Mouse (Mus musculus) forebrain, embryonic 15.5 days (tissue): Measurements from ENCODE around the gene Bcar1. TPM values are rescaled to one million over a fixed set of nuclear protein-coding genes. Genes with fewer than 3 reads are reported as not detected.

Experiments
- ATAC-seq: fragments of 200-750 bp; cut with Nextera tagmentation; replicated peaks from 2 replicates; pipeline ENCODE4 v1.8.0; 2017; ENCODE audit warnings: mild to moderate bottlenecking, moderate TSS enrichment, moderate library complexity
- H3K27ac ChIP-seq: fragments of 300-500 bp; sonication (generic); replicated peaks from 2 replicates; pipeline ENCODE4 v1.5.1; 2015; ENCODE audit warnings: mild to moderate bottlenecking, inconsistent platforms
- H3K27me3 ChIP-seq: fragments of 300-500 bp; sonication (generic); 2 replicates; pipeline ENCODE4 v1.6.1; 2015; ENCODE audit warnings: inconsistent platforms
- H3K36me3 ChIP-seq: fragments of 300-500 bp; sonication (generic); 2 replicates; pipeline ENCODE4 v1.6.1; 2015; ENCODE audit warnings: mild to moderate bottlenecking, inconsistent platforms
- H3K4me1 ChIP-seq: fragments of 300-500 bp; sonication (generic); 2 replicates; pipeline ENCODE4 v1.6.1; 2015; ENCODE audit warnings: inconsistent platforms
- H3K4me2 ChIP-seq: fragments of 300-500 bp; sonication (generic); replicated peaks from 2 replicates; pipeline ENCODE4 v1.6.1; 2015; ENCODE audit warnings: mild to moderate bottlenecking, inconsistent platforms
- H3K4me3 ChIP-seq: fragments of 300-500 bp; sonication (generic); 2 replicates; pipeline ENCODE4 v1.5.1; 2015; ENCODE audit warnings: mild to moderate bottlenecking, inconsistent platforms
- H3K9ac ChIP-seq: fragments of 300-500 bp; sonication (generic); replicated peaks from 2 replicates; pipeline ENCODE4 v1.6.1; 2015; ENCODE audit warnings: mild to moderate bottlenecking, inconsistent platforms
- H3K9me3 ChIP-seq: fragments of 300-500 bp; sonication (generic); 2 replicates; pipeline ENCODE4 v1.6.1; 2016; ENCODE audit warnings: inconsistent platforms
- WGBS: fragments of 180-500 bp; shearing (Covaris S2); methylation state at CpG from one replicate; pipeline ENCODE4 v1.1.7; 2015; ENCODE audit warnings: mixed read lengths; 5-methylcytosine and 5-hydroxymethylcytosine counted together
- polyA plus RNA-seq: library from polyadenylated mRNA; unstranded; fragments of >200 nt; fragmentation: Nextera tagmentation; extraction: Ambion mirVana; gene quantifications from 2 replicates; pipeline ENCODE4 v1.2.1, GENCODE M21; 2015

The Bcar1 gene
- polyA plus RNA-seq, 1 experiment from 2014 or later: 51.8 TPM

GRCm38 (mm10) chr8:111745086-111745485 is 1.5 kb upstream of the Bcar1 start:
- H3K9me3 ChIP-seq: no peaks in the 10 kb centered on the region
- no peak for ATAC-seq
- 0 out of 2 replicates have a peak overlapping the region, but pooled peaks have one; percentile 4 for H3K9ac ChIP-seq
- peak overlapping the region; percentile 72 for H3K27ac ChIP-seq
- WGBS: 63% methylated on average over 5 of the region's 5 CpGs
- H3K27me3 ChIP-seq: no peaks in the 10 kb centered on the region
- H3K4me1 ChIP-seq: peaks cover 52% of the 10 kb centered on the region
- H3K36me3 ChIP-seq: no peaks in the 10 kb centered on the region
- H3K4me3 ChIP-seq: no peak overlapping the region
- H3K4me2 ChIP-seq: no peak overlapping the region

- Histone ChIP-seq H3K9ac (peak overlapping the region; percentile 96), H3K36me3 (no peaks in the 10 kb centered on the region), H3K4me2 (peak overlapping the region; percentile 74), H3K4me1 (peaks cover 68% of the 10 kb centered on the region), H3K27ac (peak overlapping the region; percentile 85), H3K9me3 (no peaks in the 10 kb centered on the region), H3K4me3 (peak overlapping the region; percentile 87), H3K27me3 (no peaks in the 10 kb centered on the region)
- peak; percentile 9; the same call in 1 of the 2 replicates for ATAC-seq
- WGBS: under 1% methylated on average over 43 of the region's 44 CpGs
Observed at GRCm38 (mm10) chr8:111743101-111743791, 363 bp downstream of the Bcar1 start.

GRCm38 (mm10) chr8:111742261-111743037 is 1.2 kb downstream of the Bcar1 start:
- peaks cover 72% of the 10 kb centered on the region for H3K4me1 ChIP-seq
- 7% methylated on average over 11 of the region's 11 CpGs for WGBS
- H3K27me3 ChIP-seq: no peaks in the 10 kb centered on the region
- peak; percentile 33 for ATAC-seq
- peak overlapping the region; percentile 87 for H3K4me3 ChIP-seq
- peak overlapping the region; percentile 74 for H3K4me2 ChIP-seq
- H3K36me3 ChIP-seq: no peaks in the 10 kb centered on the region
- H3K9ac ChIP-seq: peak overlapping the region; percentile 96
- peak overlapping the region; percentile 85 for H3K27ac ChIP-seq
- H3K9me3 ChIP-seq: no peaks in the 10 kb centered on the region

- peak overlapping the region; percentile 96 for H3K9ac ChIP-seq
- peak overlapping the region; percentile 87 for H3K4me3 ChIP-seq
- peak overlapping the region; percentile 85 for H3K27ac ChIP-seq
- peak overlapping the region; percentile 74 for H3K4me2 ChIP-seq
- H3K4me1 ChIP-seq: peaks cover 81% of the 10 kb centered on the region
- H3K9me3 ChIP-seq: no peaks in the 10 kb centered on the region
- no peaks in the 10 kb centered on the region for H3K27me3 ChIP-seq
- no peaks in the 10 kb centered on the region for H3K36me3 ChIP-seq
- 66% methylated on average over 6 of the region's 6 CpGs for WGBS
- no peak for ATAC-seq
Observed at GRCm38 (mm10) chr8:111741556-111741955, 2.1 kb downstream of the Bcar1 start.

- Histone ChIP-seq H3K4me1 (peaks cover 83% of the 10 kb centered on the region), H3K4me3 (0 out of 2 replicates have a peak overlapping the region, but pooled peaks have one; percentile 87)
- 84% methylated on average over 8 of the region's 8 CpGs for WGBS
Observed at GRCm38 (mm10) chr8:111740994-111741393, 2.6 kb downstream of the Bcar1 start.

GRCm38 (mm10) chr8:111740301-111740711 is 3.3 kb downstream of the Bcar1 start:
- H3K4me2 ChIP-seq: 0 out of 2 replicates have a peak overlapping the region, but pooled peaks have one; percentile 5
- H3K9me3 ChIP-seq: no peaks in the 10 kb centered on the region
- 0 out of 2 replicates have a peak overlapping the region, but pooled peaks have one; percentile 20 for H3K9ac ChIP-seq
- H3K4me3 ChIP-seq: no peak overlapping the region
- WGBS: 76% methylated on average over 7 of the region's 7 CpGs
- H3K27me3 ChIP-seq: no peaks in the 10 kb centered on the region
- no peaks in the 10 kb centered on the region for H3K36me3 ChIP-seq
- H3K27ac ChIP-seq: no peak overlapping the region
- no peak for ATAC-seq
- H3K4me1 ChIP-seq: peaks cover 83% of the 10 kb centered on the region

More at GRCm38 (mm10) chr8:111740994-111741393, 2.6 kb downstream of the Bcar1 start:
- H3K36me3 ChIP-seq: no peaks in the 10 kb centered on the region
- H3K4me2 ChIP-seq: peak overlapping the region; percentile 74; the same call in 1 of the 2 replicates
- no peaks in the 10 kb centered on the region for H3K27me3 ChIP-seq
- H3K27ac ChIP-seq: no peak overlapping the region
- no peaks in the 10 kb centered on the region for H3K9me3 ChIP-seq
- ATAC-seq: no peak
- no peak overlapping the region for H3K9ac ChIP-seq

- no peak overlapping the region for H3K27ac ChIP-seq
- 55% methylated on average over 7 of the region's 7 CpGs for WGBS
- H3K27me3 ChIP-seq: no peaks in the 10 kb centered on the region
- no peak overlapping the region for H3K4me3 ChIP-seq
- ATAC-seq: no peak
- H3K4me1 ChIP-seq: peaks cover 84% of the 10 kb centered on the region
- 0 out of 2 replicates have a peak overlapping the region, but pooled peaks have one; percentile 5 for H3K4me2 ChIP-seq
- H3K36me3 ChIP-seq: no peaks in the 10 kb centered on the region
- H3K9ac ChIP-seq: 0 out of 2 replicates have a peak overlapping the region, but pooled peaks have one; percentile 5
- no peaks in the 10 kb centered on the region for H3K9me3 ChIP-seq
Observed at GRCm38 (mm10) chr8:111739604-111740003, 4.0 kb downstream of the Bcar1 start.

GRCm38 (mm10) chr8:111738867-111739266 is 4.7 kb downstream of the Bcar1 start:
- Histone ChIP-seq H3K27ac (no peak overlapping the region), H3K9me3 (no peaks in the 10 kb centered on the region), H3K9ac (0 out of 2 replicates have a peak overlapping the region, but pooled peaks have one; percentile 5), H3K27me3 (no peaks in the 10 kb centered on the region), H3K4me3 (no peak overlapping the region), H3K4me1 (peaks cover 84% of the 10 kb centered on the region), H3K4me2 (no peak overlapping the region), H3K36me3 (no peaks in the 10 kb centered on the region)
- no peak for ATAC-seq
- 84% methylated on average over 6 of the region's 6 CpGs for WGBS

GRCm38 (mm10) chr8:111736321-111736720 is 7.3 kb downstream of the Bcar1 start:
- H3K36me3 ChIP-seq: no peaks in the 10 kb centered on the region
- ATAC-seq: peak; percentile 17; the same call in 1 of the 2 replicates
- no peak overlapping the region for H3K4me2 ChIP-seq
- peak overlapping the region; percentile 48 for H3K27ac ChIP-seq
- no peak overlapping the region for H3K9ac ChIP-seq
- 33% methylated on average over 7 of the region's 7 CpGs for WGBS
- H3K4me3 ChIP-seq: no peak overlapping the region
- H3K9me3 ChIP-seq: no peaks in the 10 kb centered on the region
- H3K4me1 ChIP-seq: peaks cover 90% of the 10 kb centered on the region
- no peaks in the 10 kb centered on the region for H3K27me3 ChIP-seq

GRCm38 (mm10) chr8:111735791-111736190 is 7.8 kb downstream of the Bcar1 start:
- peak overlapping the region; percentile 48 for H3K27ac ChIP-seq
- no peak overlapping the region for H3K4me2 ChIP-seq
- no peaks in the 10 kb centered on the region for H3K27me3 ChIP-seq
- H3K36me3 ChIP-seq: no peaks in the 10 kb centered on the region
- no peak overlapping the region for H3K4me3 ChIP-seq
- 77% methylated on average over 4 of the region's 4 CpGs for WGBS
- H3K9me3 ChIP-seq: no peaks in the 10 kb centered on the region
- 0 out of 2 replicates have a peak overlapping the region, but pooled peaks have one; percentile 6 for H3K9ac ChIP-seq
- peaks cover 90% of the 10 kb centered on the region for H3K4me1 ChIP-seq
- no peak for ATAC-seq

- no peaks in the 10 kb centered on the region for H3K9me3 ChIP-seq
- peak overlapping the region; percentile 39 for H3K27ac ChIP-seq
- H3K36me3 ChIP-seq: no peaks in the 10 kb centered on the region
- 0 out of 2 replicates have a peak overlapping the region, but pooled peaks have one; percentile 6 for H3K9ac ChIP-seq
- 64% methylated on average over 8 of the region's 8 CpGs for WGBS
- H3K4me2 ChIP-seq: no peak overlapping the region
- no peaks in the 10 kb centered on the region for H3K27me3 ChIP-seq
- no peak for ATAC-seq
- H3K4me1 ChIP-seq: peaks cover 90% of the 10 kb centered on the region
- no peak overlapping the region for H3K4me3 ChIP-seq
Observed at GRCm38 (mm10) chr8:111735335-111735761, 8.3 kb downstream of the Bcar1 start.
